Mouse (Mus musculus): ENCODE measurements around the gene Fthl17e.
"Not testable (repeated sequence)": the region's sequence is repeated elsewhere in the genome, so short reads cannot be mapped to it uniquely, and the experiment has no call there.

DNA sequence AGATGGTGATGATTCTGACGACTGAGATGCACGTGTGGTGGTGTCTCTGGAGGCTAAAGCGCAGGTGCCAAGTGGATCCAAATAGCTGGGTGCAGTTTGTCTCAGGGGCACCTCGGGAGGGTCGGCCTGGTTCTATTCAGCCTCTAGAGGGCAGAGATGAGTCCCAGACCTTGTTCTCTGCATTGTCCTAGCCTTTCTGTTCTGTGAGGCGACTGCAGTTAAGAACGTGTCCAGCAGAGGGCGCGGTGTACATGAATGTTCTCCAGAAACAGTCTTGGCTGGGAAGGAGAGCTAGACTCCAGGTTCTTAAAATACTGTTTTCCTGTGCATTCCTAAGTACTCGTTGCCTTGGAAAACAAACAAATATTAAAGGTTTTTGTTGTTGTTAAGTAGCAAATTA, 44.4 kb downstream of the Fthl17e start:
- not testable (repeated sequence) for TF ChIP-seq EP300 (IDR thresholded peaks at IDR 0.05; ENCODE audit: low read depth)
- TF ChIP-seq CTCF (IDR thresholded peaks at IDR 0.05; ENCODE audit: low read depth): peak; percentile 39

All from heart, postnatal 0 days (tissue).